Mouse (Mus musculus): Measurements from ENCODE around the gene Ubxn6.

Gene Ubxn6

DNA sequence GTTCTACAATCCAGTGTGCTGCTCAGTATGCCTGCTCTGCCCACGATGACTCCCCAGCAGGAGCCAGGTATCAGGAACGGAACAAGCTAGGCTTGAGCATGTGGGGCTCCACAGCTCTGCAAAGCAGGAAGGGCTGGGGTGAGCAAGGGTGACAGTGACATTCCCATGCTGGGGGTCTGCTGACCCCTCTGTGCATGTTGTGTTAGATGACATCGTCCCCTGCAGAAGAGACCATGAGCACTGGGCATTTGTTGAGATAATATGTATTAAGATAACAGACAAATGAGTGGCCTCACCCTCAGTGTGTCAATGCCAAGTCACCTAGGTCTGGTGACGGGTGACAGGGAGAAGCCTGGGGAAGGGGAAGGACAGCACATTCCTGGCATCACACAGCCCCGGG lies 49.9 kb downstream of the Ubxn6 start:
- no peak for DNase-seq (ENCODE audit: low spot score in 2 of 2)

DNA sequence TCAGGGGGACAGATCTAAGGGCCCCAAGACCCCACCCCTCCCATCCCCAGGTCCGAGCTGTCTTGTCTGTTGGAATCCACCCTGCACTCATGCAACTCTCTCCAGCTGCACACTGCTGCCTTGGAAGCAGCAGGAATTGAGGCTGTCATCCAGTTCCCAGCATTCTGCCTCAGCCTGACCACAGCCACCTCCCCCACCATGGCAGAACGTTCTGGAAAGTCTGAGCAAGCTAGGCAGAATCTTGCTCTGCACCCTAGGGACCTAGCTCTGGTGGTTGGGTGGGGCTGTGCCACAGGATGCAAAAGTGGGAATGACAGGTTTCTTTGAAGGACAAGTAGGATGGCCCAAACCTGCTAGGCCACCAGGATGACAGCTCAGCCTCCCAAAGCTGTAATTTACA lies 50.4 kb downstream of the Ubxn6 start:
- no peak for DNase-seq (ENCODE audit: low spot score in 2 of 2)

DNA sequence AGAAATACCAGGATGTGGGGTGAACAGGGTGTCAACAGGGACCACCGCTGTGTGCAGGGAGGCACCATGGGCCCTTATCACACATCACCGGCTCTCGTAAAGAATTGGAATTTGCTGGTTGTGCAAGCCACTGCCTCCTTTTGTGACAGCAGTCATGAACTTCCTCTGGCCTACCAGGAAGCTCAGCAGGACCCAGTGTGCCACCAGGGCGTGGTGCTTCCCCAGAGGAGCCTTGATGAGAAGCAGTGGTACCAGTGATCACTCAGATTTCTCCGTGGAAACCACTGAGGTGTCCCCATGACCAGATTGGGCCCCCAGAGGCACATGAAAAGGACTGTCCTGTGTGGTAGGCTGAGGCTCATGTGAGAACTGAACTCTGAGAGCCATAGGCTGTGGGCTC lies 51.4 kb downstream of the Ubxn6 start:
- DNase-seq (ENCODE audit: low spot score in 2 of 2), result no peak

- DNase-seq (ENCODE audit: low spot score in 2 of 2), result no peak
Measured at GRCm38 (mm10) chr17:56022989-56023290, 51.9 kb downstream of the Ubxn6 start.

GRCm38 (mm10) chr17:56022131-56022988 lies 52.5 kb downstream of the Ubxn6 start:
- no peak for DNase-seq (ENCODE audit: low spot score in 2 of 2)

DNA sequence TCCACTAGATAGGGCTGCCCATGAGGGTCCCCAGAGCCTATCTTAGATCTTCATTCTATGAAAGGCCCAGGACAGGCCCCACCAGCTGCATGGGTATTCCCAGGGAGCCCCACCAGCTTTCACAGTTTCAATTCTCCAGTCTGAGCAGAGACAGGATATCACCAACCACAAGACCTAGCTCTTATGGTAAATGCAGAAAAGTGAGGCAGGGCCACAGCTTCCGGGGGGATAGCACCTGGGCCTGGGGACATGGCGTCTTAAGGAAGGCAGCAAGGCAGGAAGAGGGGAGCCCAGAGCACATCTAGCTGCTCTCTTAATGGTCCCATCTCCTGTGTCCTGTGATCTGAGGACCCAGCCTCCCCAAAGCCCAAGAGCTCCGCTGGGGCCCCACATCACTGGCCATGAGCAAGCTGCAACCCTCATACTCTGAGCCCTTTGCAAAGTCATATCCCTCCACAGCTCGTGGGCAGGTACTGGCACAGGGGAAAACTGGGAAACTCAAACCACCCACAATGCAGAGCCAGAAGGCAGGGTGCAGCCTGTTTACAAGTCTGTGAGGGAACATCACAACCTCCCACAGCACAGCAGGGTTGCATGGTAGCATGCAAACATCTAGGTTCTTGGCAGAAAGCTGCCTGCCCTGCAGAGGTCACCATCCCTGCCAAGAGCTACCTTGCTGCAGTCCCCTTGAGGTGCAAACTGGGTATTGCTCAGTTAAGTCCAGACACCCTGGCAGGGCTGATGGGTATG lies 53.5 kb downstream of the Ubxn6 start:
- DNase-seq (ENCODE audit: low spot score in 2 of 2), result no peak

GRCm38 (mm10) chr17:56020400-56021084 lies 54.3 kb downstream of the Ubxn6 start:
- DNase-seq (ENCODE audit: low spot score in 2 of 2), result no peak

- DNase-seq (ENCODE audit: low spot score in 2 of 2), result no peak
Measured at GRCm38 (mm10) chr17:56018347-56019131, 56.3 kb downstream of the Ubxn6 start.

DNA sequence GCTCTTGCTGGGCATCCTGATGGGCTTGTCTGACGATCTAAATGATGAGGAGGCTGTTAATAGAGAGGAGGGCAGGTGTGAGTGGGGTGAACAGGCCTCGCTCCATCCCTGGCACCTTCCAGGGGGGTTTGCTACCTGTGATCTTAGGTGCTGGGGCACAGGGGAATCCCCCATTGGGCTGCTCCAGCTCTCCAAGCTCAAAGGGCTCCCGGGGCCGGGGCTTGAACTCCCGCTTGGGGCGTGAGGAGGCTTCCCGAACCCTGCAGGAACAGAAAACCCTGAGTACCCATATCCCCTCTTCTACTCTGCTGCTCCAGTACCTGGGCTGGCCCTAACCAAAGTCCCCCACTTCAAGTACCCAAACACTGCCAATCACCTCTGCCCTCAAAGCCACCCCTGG lies 57.0 kb downstream of the Ubxn6 start:
- no peak for DNase-seq (ENCODE audit: low spot score in 2 of 2)

All from frontal cortex, postnatal 14 days (tissue).